Mouse (Mus musculus) adrenal gland, adult 10 weeks (tissue): ENCODE measurements around the gene Hs3st5. TPM values are rescaled to one million over a fixed set of nuclear protein-coding genes. Genes with fewer than 3 reads are reported as not detected.

Source experiments
- polyA plus RNA-seq: library from polyadenylated mRNA; stranded (reverse); fragments of 350-450 nt; fragmentation: Illumina TruSeq; extraction: RNeasy Lipid Tissue Mini Kit (QIAGEN cat#74804); gene quantifications from one replicate; pipeline ENCODE4 v1.2.3, GENCODE M21; 2014; ENCODE audit warnings: low read depth, low replicate concordance

Hs3st5 gene
- polyA plus RNA-seq: 0.76 TPM

DNA sequence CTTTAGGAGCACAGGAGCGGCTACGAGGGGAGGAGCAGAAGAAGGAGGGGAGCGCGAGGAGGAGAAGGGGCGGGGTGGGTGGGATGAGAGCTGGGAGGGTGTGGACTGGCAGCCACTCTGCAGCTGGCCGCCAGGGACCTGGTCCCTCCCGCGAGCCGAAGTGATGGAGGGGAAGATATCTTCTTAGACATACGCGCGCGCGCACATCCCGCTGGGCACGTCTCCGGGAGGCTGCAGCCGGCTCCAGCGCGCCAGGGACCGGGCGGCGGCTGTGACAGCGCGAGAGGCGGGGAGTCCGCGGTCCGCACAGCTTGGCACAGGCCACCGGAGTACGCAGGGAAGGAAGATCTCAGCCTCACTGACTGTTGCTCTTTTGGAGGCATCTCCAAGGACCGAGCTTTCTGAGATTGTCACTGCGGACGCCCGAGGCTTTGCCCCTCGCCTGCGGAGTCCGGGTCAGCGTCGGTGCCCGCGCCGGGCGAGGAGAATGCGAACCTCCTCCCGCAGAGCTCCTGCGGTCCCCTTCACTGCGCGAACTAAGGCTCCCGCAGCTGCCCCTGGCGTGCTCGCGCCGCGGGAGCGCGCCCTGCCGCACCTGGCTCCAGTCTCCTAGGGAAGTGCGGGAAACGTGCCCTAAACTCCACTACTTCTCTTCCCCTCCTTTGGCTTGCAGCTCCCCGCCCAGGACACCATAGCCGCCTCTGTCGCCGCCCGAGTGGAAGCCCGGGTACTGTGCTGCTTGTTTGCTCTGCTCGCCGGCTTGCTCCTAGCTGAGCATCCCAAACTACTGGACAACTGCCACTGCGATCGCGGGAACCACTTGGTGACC lies at the start of gene Hs3st5:
Hs3st5 (plus strand) TSS at position 88 of the 829 bp plus-strand sequence.

